Mouse (Mus musculus): ENCODE measurements around the gene H2al2a.
"Not testable (repeated sequence)": the region's sequence is repeated elsewhere in the genome, so short reads cannot be mapped to it uniquely, and the experiment has no call there.

Gene H2al2a

GRCm38 (mm10) chr2:18028140-18029021 is 31.6 kb upstream of the H2al2a start:
- peak; percentile 74 for DNase-seq (ENCODE audit: low read depth, low spot score)

GRCm38 (mm10) chr2:18027448-18028139 is 30.8 kb upstream of the H2al2a start:
- peak; percentile 95 for DNase-seq (ENCODE audit: low read depth, low spot score)

- DNase-seq (ENCODE audit: low read depth, low spot score), result peak; percentile 42
Measured at GRCm38 (mm10) chr2:18026116-18026947, 29.6 kb upstream of the H2al2a start.

- DNase-seq (ENCODE audit: low read depth, low spot score), result no peak
Measured at GRCm38 (mm10) chr2:18025781-18026115, 29.0 kb upstream of the H2al2a start.

- DNase-seq (ENCODE audit: low read depth, low spot score), result no peak
Measured at GRCm38 (mm10) chr2:18025116-18025515, 28.4 kb upstream of the H2al2a start.

GRCm38 (mm10) chr2:18022886-18023285 is 26.1 kb upstream of the H2al2a start:
- DNase-seq (ENCODE audit: low read depth, low spot score), result no peak

- no peak for DNase-seq (ENCODE audit: low read depth, low spot score)
Measured at GRCm38 (mm10) chr2:18019122-18019521, 22.4 kb upstream of the H2al2a start.

GRCm38 (mm10) chr2:18017321-18017720 is 20.6 kb upstream of the H2al2a start:
- DNase-seq (ENCODE audit: low read depth, low spot score), result no peak

GRCm38 (mm10) chr2:18016639-18017038 is 19.9 kb upstream of the H2al2a start:
- no peak for DNase-seq (ENCODE audit: low read depth, low spot score)

- no peak for DNase-seq (ENCODE audit: low read depth, low spot score)
Measured at GRCm38 (mm10) chr2:18015581-18015980, 18.8 kb upstream of the H2al2a start.

- DNase-seq (ENCODE audit: low read depth, low spot score), result no peak
Measured at GRCm38 (mm10) chr2:18012866-18013265, 16.1 kb upstream of the H2al2a start.

- DNase-seq (ENCODE audit: low read depth, low spot score), result no peak
Measured at GRCm38 (mm10) chr2:18011226-18011625, 14.5 kb upstream of the H2al2a start.

GRCm38 (mm10) chr2:18005137-18005536 is 8.4 kb upstream of the H2al2a start:
- DNase-seq (ENCODE audit: low read depth, low spot score), result no peak

- DNase-seq (ENCODE audit: low read depth, low spot score), result no peak
Measured at GRCm38 (mm10) chr2:18004286-18004685, 7.5 kb upstream of the H2al2a start.

- DNase-seq (ENCODE audit: low read depth, low spot score), result no peak
Measured at GRCm38 (mm10) chr2:18002306-18002705, 5.5 kb upstream of the H2al2a start.

- no peak for DNase-seq (ENCODE audit: low read depth, low spot score)
Measured at GRCm38 (mm10) chr2:17989562-17989961, 7.2 kb downstream of the H2al2a start.

- no peak for DNase-seq (ENCODE audit: low read depth, low spot score)
Measured at GRCm38 (mm10) chr2:17989115-17989514, 7.6 kb downstream of the H2al2a start.

GRCm38 (mm10) chr2:17986694-17987093 is 10.1 kb downstream of the H2al2a start:
- no peak for DNase-seq (ENCODE audit: low read depth, low spot score)

- no peak for DNase-seq (ENCODE audit: low read depth, low spot score)
Measured at GRCm38 (mm10) chr2:17984774-17985173, 12.0 kb downstream of the H2al2a start.

GRCm38 (mm10) chr2:17982747-17983146 is 14.0 kb downstream of the H2al2a start:
- no peak for DNase-seq (ENCODE audit: low read depth, low spot score)

GRCm38 (mm10) chr2:17978706-17979105 is 18.1 kb downstream of the H2al2a start:
- DNase-seq (ENCODE audit: low read depth, low spot score), result no peak

GRCm38 (mm10) chr2:17978251-17978650 is 18.5 kb downstream of the H2al2a start:
- not testable (repeated sequence) for DNase-seq (ENCODE audit: low read depth, low spot score)

All from CD4-positive, CD25-positive, alpha-beta regulatory T cell, adult 2 months (primary cell).